Mouse (Mus musculus) left cerebral cortex, adult 11 months (tissue): ENCODE measurements at regions not wholly inside any gene's neighbourhood (a gene's known extent, or its start where the extent isn't known, plus 50 kb on each side); places are given as distances from the start of the nearest gene placed in this dataset.
"Not testable (repeated sequence)": the region's sequence is repeated elsewhere in the genome, so short reads cannot be mapped to it uniquely, and the experiment has no call there.

Experiments
- DNase-seq: peaks from one replicate; pipeline ENCODE4 v3.0.0; 2022; ENCODE audit warnings: low spot score

GRCm38 (mm10) chr16:56323828-56324227, 119.7 kb downstream of the Impg2 start:
- DNase-seq = not testable (repeated sequence)

GRCm38 (mm10) chr16:56349415-56349814, 128.3 kb upstream of the Abi3bp start:
- DNase-seq = no peak

- no peak for DNase-seq
Observed at GRCm38 (mm10) chr16:56352888-56353287, 124.8 kb upstream of the Abi3bp start.

GRCm38 (mm10) chr16:56359101-56359500, 118.6 kb upstream of the Abi3bp start:
- DNase-seq = no peak

- no peak for DNase-seq
Observed at GRCm38 (mm10) chr16:56360992-56361391, 116.7 kb upstream of the Abi3bp start.

GRCm38 (mm10) chr16:56378356-56378755, 99.3 kb upstream of the Abi3bp start:
- no peak for DNase-seq

- no peak for DNase-seq
Observed at GRCm38 (mm10) chr16:56380680-56381079, 97.0 kb upstream of the Abi3bp start.

- DNase-seq = no peak
Observed at GRCm38 (mm10) chr16:56386539-56386938, 91.1 kb upstream of the Abi3bp start.

GRCm38 (mm10) chr16:56392843-56393242, 84.8 kb upstream of the Abi3bp start:
- DNase-seq = peak; percentile 59

- DNase-seq = no peak
Observed at GRCm38 (mm10) chr16:56396586-56396985, 81.1 kb upstream of the Abi3bp start.

GRCm38 (mm10) chr16:56399541-56399940, 78.1 kb upstream of the Abi3bp start:
- peak; percentile 49 for DNase-seq

GRCm38 (mm10) chr16:56423761-56424160, 53.9 kb upstream of the Abi3bp start:
- DNase-seq = peak; percentile 21
